Mouse (Mus musculus) intestine, postnatal 0 days (tissue): ENCODE results near the gene Dazl. TPM values are rescaled to one million over a fixed set of nuclear protein-coding genes. Genes with fewer than 3 reads are reported as not detected.

ENCODE experiments used
- ATAC-seq: fragments of 200-750 bp; cut with Nextera tagmentation; 2 replicates; pipeline ENCODE4 v1.8.0; 2017; ENCODE audit warnings: mild to moderate bottlenecking, moderate TSS enrichment, moderate library complexity
- H3K27ac ChIP-seq: fragments of 300-500 bp; sonication (generic); 2 replicates; pipeline ENCODE4 v1.5.1; 2014; ENCODE audit warnings: mild to moderate bottlenecking, low read depth, low read length, moderate library complexity
- H3K27me3 ChIP-seq: fragments of 300-500 bp; sonication (generic); replicated peaks from 2 replicates; pipeline ENCODE4 v1.6.1; 2014; ENCODE audit warnings: low read length, mixed read lengths; ENCODE audit not compliant: control insufficient read depth, insufficient read depth
- H3K36me3 ChIP-seq: fragments of 300-500 bp; sonication (generic); 2 replicates; pipeline ENCODE4 v1.6.1; 2014; ENCODE audit warnings: mild to moderate bottlenecking, moderate library complexity; ENCODE audit not compliant: control insufficient read depth, insufficient read depth
- H3K4me1 ChIP-seq: fragments of 300-500 bp; sonication (generic); replicated peaks from 2 replicates; pipeline ENCODE4 v1.6.1; 2014; ENCODE audit warnings: antibody characterized with exemption, low read length, mixed read lengths; ENCODE audit not compliant: control insufficient read depth, insufficient read depth
- H3K4me2 ChIP-seq: fragments of 300-500 bp; sonication (generic); replicated peaks from 2 replicates; pipeline ENCODE4 v1.6.1; 2014; ENCODE audit warnings: low read depth, mild to moderate bottlenecking, moderate library complexity
- H3K4me3 ChIP-seq: fragments of 300-500 bp; sonication (generic); 2 replicates; pipeline ENCODE4 v1.5.1; 2014; ENCODE audit warnings: low read depth, low read length
- H3K9ac ChIP-seq: fragments of 300-500 bp; sonication (generic); 2 replicates; pipeline ENCODE4 v1.6.1; 2014; ENCODE audit warnings: mild to moderate bottlenecking, low read depth, low read length
- H3K9me3 ChIP-seq: fragments of 300-500 bp; sonication (generic); 2 replicates; pipeline ENCODE4 v1.6.1; 2016; ENCODE audit warnings: mixed run types; ENCODE audit not compliant: control insufficient read depth
- CTCF ChIP-seq: sonication (generic); IDR thresholded peaks from 2 replicates; pipeline ENCODE4 v1.5.1; 2016; ENCODE audit warnings: low read depth, mild to moderate bottlenecking, control low read depth, antibody characterized with exemption, moderate library complexity
- WGBS: fragments of 180-500 bp; shearing (Covaris S2); extraction: QIAGEN DNeasy Blood & Tissue Kit; methylation state at CpG from one replicate; pipeline ENCODE4 v1.1.7; 2014; 5-methylcytosine and 5-hydroxymethylcytosine counted together
- polyA plus RNA-seq: library from polyadenylated mRNA; unstranded; fragments of >200 nt; fragmentation: Nextera tagmentation; extraction: Ambion mirVana; gene quantifications from 2 replicates; pipeline ENCODE4 v1.2.1, GENCODE M21; 2015

Gene Dazl
- polyA plus RNA-seq, 1 experiment from 2014 or later = 0.25 TPM

DNA sequence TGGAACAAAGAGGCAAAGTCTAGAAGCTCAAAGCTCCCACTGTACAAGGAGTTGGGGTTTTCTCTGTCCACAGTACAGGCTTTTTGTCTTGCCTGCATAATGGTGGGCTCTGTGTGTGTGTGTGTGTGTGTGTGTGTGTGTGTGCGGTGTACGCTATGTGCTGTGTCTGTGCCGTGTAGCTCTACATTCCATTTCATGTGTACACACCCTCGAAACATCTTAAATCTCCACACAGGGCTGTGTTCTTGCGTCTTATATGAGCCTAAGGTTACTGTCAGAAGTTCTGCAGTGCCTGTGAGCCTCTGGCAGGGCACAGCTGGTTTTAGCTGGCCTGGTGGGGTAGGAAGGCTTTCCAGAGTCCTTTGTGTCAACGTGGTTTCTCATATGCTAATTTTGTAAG lies 46.8 kb downstream of the Dazl start:
- WGBS = 80% methylated on average over 6 of the region's 6 CpGs
- ATAC-seq = no peak
- Histone ChIP-seq H3K27me3 (no peaks in the 10 kb centered on the region), H3K9me3 (no peaks in the 10 kb centered on the region), H3K4me2 (no peak overlapping the region), H3K36me3 (no peaks in the 10 kb centered on the region), H3K4me3 (no peak overlapping the region), H3K27ac (no peak overlapping the region), H3K4me1 (no peaks in the 10 kb centered on the region), H3K9ac (no peak overlapping the region)
- TF ChIP-seq CTCF = no peak

DNA sequence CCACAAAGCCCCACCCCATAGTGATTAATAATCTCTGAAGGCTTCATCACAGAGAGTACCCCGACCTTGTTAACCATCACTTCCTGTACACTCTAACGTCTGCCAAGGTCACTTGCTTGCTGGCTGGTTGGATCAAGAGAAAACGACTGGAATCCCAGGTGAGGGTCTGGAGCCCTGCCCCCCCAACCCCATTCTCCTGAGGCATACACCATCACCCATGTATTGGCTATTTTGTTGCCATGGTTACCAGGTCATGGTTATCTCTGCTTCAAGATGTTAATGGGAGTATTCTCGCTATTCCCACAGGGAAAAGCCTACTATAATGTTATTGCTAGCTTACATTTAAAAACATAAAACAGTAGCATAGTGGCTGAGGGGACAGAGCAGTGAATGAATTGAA lies 48.8 kb downstream of the Dazl start:
- no peak overlapping the region for H3K4me2 ChIP-seq
- no peak overlapping the region for H3K9ac ChIP-seq
- no peak overlapping the region for H3K27ac ChIP-seq
- 44% methylated on average over 4 of the region's 4 CpGs for WGBS
- no peaks in the 10 kb centered on the region for H3K4me1 ChIP-seq
- no peaks in the 10 kb centered on the region for H3K27me3 ChIP-seq
- no peaks in the 10 kb centered on the region for H3K9me3 ChIP-seq
- no peak overlapping the region for H3K4me3 ChIP-seq
- no peak for TF ChIP-seq CTCF
- ATAC-seq = no peak
- H3K36me3 ChIP-seq = no peaks in the 10 kb centered on the region

- Histone ChIP-seq H3K36me3 (no peaks in the 10 kb centered on the region), H3K27me3 (no peaks in the 10 kb centered on the region), H3K9ac (no peak overlapping the region), H3K27ac (no peak overlapping the region), H3K4me1 (no peaks in the 10 kb centered on the region), H3K4me2 (no peak overlapping the region), H3K9me3 (no peaks in the 10 kb centered on the region), H3K4me3 (no peak overlapping the region)
- WGBS = 76% methylated on average over 11 of the region's 11 CpGs
- no peak for ATAC-seq
- TF ChIP-seq CTCF = no peak
These were observed 50.1 kb downstream of the Dazl start for GRCm38 (mm10) chr17:50243326-50243725.

DNA sequence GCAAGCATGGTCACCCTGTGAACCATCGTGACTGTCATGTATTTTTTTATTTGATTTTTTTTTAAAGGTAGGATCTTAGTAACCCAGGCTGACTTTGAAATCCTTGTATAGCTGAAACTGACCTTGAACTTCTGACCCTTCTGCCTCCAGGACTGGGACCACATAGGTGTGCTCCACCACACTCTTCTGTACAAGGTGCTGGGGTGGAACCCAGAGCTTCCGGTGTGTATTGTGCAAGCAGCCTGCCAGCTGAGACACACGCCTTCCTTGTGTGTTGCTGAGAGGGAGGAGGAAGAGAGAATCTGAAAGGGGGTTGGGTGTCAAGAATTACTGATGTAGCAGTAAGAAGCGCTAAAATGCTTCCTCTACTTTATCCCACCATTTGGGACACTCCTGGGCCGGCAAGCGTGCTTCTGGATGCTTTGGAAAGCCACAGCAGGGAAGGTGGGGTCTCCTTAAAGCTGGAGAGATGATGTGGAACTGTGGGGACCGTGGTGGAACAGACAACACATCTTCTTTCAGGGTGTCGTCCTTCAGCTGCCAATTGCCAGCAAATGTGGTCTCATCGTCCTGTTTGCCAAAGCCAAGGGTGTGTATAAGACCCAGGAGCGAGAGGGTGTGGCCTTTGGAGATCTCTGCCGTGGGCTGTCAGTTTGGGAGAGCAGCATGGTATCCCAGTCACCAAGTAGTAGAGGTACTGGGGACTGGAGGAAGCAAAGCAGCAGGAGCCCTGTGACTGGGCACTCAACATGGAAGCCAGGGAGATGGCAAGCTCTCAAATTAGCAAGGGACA lies 55.4 kb downstream of the Dazl start:
- no peak for TF ChIP-seq CTCF
- no peaks in the 10 kb centered on the region for H3K4me1 ChIP-seq
- H3K4me2 ChIP-seq = no peak overlapping the region
- H3K9me3 ChIP-seq = no peaks in the 10 kb centered on the region
- H3K36me3 ChIP-seq = no peaks in the 10 kb centered on the region
- no peaks in the 10 kb centered on the region for H3K27me3 ChIP-seq
- H3K9ac ChIP-seq = no peak overlapping the region
- WGBS = 53% methylated on average over 11 of the region's 11 CpGs
- no peak overlapping the region for H3K4me3 ChIP-seq
- H3K27ac ChIP-seq = no peak overlapping the region
- ATAC-seq = no peak

DNA sequence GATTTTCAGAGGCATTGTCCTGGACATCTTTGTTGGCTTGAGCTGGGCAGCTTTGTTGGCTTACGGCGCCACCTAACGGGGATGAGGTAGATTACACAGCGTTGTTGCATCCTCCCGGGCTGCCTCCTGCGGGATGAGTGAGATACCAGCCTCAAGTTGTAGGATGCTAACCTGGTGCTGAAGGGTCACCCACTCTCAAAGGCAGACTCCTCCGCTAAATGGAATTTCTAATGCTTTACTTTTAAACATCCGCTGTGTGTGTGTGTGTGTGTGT lies 56.1 kb downstream of the Dazl start:
- Histone ChIP-seq H3K9ac (no peak overlapping the region), H3K36me3 (no peaks in the 10 kb centered on the region), H3K27me3 (no peaks in the 10 kb centered on the region), H3K4me2 (no peak overlapping the region), H3K4me3 (no peak overlapping the region), H3K4me1 (no peaks in the 10 kb centered on the region), H3K9me3 (no peaks in the 10 kb centered on the region), H3K27ac (no peak overlapping the region)
- peak; percentile 96 for TF ChIP-seq CTCF
- ATAC-seq = peak; percentile 43; the same call in 1 of the 2 replicates
- WGBS = 5% methylated on average over 8 of the region's 8 CpGs

GRCm38 (mm10) chr17:50236702-50237435 lies 56.6 kb downstream of the Dazl start:
- Histone ChIP-seq H3K9me3 (no peaks in the 10 kb centered on the region), H3K4me1 (no peaks in the 10 kb centered on the region), H3K4me2 (no peak overlapping the region), H3K9ac (no peak overlapping the region), H3K27ac (no peak overlapping the region), H3K36me3 (no peaks in the 10 kb centered on the region), H3K4me3 (no peak overlapping the region), H3K27me3 (no peaks in the 10 kb centered on the region)
- ATAC-seq = no peak
- 50% methylated on average over 9 of the region's 9 CpGs for WGBS
- no peak for TF ChIP-seq CTCF
